Mouse (Mus musculus) kidney, embryonic 14.5 days (tissue): ENCODE results near the gene Sept7. TPM values are rescaled to one million over a fixed set of nuclear protein-coding genes. Genes with fewer than 3 reads are reported as not detected.
A peak's percentile ranks its signal among the peaks of the same experiment; 100 is the strongest.
"Not testable (repeated sequence)": the region's sequence is repeated elsewhere in the genome, so short reads cannot be mapped to it uniquely, and the experiment has no call there.

Experiments used
- ATAC-seq: fragments of 200-750 bp; cut with Nextera tagmentation; 2 replicates; pipeline ENCODE4 v1.8.0; 2017; ENCODE audit warnings: moderate number of reproducible peaks, mild to moderate bottlenecking, moderate TSS enrichment, moderate library complexity; ENCODE audit not compliant: low FRiP score, low TSS enrichment
- H3K27ac ChIP-seq: fragments of 300-500 bp; sonication (generic); 2 replicates; pipeline ENCODE4 v1.5.1; 2014; ENCODE audit warnings: low read depth, mild to moderate bottlenecking, low read length, moderate library complexity, mixed read lengths
- H3K27me3 ChIP-seq: fragments of 300-500 bp; sonication (generic); 2 replicates; pipeline ENCODE4 v1.6.1; 2014; ENCODE audit warnings: mild to moderate bottlenecking, low read length; ENCODE audit not compliant: control insufficient read depth, insufficient read depth
- H3K36me3 ChIP-seq: fragments of 300-500 bp; sonication (generic); 2 replicates; pipeline ENCODE4 v1.6.1; 2014; ENCODE audit warnings: low read length, mixed read lengths; ENCODE audit not compliant: control insufficient read depth, insufficient read depth
- H3K4me1 ChIP-seq: fragments of 300-500 bp; sonication (generic); 2 replicates; pipeline ENCODE4 v1.6.1; 2014; ENCODE audit warnings: low read length, mixed read lengths; ENCODE audit not compliant: control insufficient read depth, insufficient read depth
- H3K4me2 ChIP-seq: fragments of 300-500 bp; sonication (generic); replicated peaks from 2 replicates; pipeline ENCODE4 v1.6.1; 2014; ENCODE audit warnings: low read depth, mild to moderate bottlenecking, low read length
- H3K4me3 ChIP-seq: fragments of 300-500 bp; sonication (generic); 2 replicates; pipeline ENCODE4 v1.5.1; 2014; ENCODE audit warnings: mild to moderate bottlenecking, low read length
- H3K9ac ChIP-seq: fragments of 300-500 bp; sonication (generic); 2 replicates; pipeline ENCODE4 v1.6.1; 2014; ENCODE audit warnings: low read depth, mild to moderate bottlenecking, low read length, moderate library complexity
- H3K9me3 ChIP-seq: fragments of 300-500 bp; sonication (generic); 2 replicates; pipeline ENCODE4 v1.6.1; 2016; ENCODE audit warnings: low read length; ENCODE audit not compliant: control insufficient read depth
- WGBS: fragments of 180-500 bp; shearing (Covaris S2); extraction: QIAGEN DNeasy Blood & Tissue Kit; methylation state at CpG from one replicate; pipeline ENCODE4 v1.1.7; 2014; 5-methylcytosine and 5-hydroxymethylcytosine counted together
- polyA plus RNA-seq: library from polyadenylated mRNA; unstranded; fragments of >200 nt; fragmentation: Nextera tagmentation; extraction: Ambion mirVana; gene quantifications from 2 replicates; pipeline ENCODE4 v1.2.1, GENCODE M21; 2014

The Sept7 gene
- polyA plus RNA-seq, 1 experiment from 2014 or later = 318 TPM

DNA sequence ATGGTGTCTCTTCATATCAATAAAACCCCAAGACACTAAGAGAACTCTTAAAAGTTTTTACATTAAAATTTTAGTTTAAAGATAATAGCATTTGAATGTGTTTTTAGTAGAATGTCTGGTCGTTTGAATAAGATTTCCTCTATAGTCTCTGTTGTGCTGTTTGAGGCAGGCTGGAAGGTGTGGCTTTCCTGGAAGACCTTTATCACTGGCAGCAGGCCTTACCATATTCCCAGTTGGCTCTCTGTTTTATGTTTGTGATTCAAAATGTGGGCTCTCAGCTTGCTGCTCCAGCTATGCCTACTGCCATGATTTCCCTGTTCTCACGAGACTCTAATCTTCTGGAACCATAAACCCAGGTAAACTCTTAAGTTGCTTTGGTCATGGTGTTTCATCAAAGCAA, 15.3 kb downstream of the Sept7 start:
- H3K9me3 ChIP-seq = no peaks in the 10 kb centered on the region
- peaks cover 4% of the 10 kb centered on the region; the same call in 1 of the 2 replicates for H3K4me1 ChIP-seq
- H3K27me3 ChIP-seq = no peaks in the 10 kb centered on the region
- H3K4me2 ChIP-seq = no peak overlapping the region
- H3K9ac ChIP-seq = no peak overlapping the region
- no peak overlapping the region for H3K27ac ChIP-seq
- H3K36me3 ChIP-seq = peaks cover 25% of the 10 kb centered on the region
- H3K4me3 ChIP-seq = no peak overlapping the region
- 89% methylated on average over 2 of the region's 2 CpGs for WGBS
- no peak for ATAC-seq

DNA sequence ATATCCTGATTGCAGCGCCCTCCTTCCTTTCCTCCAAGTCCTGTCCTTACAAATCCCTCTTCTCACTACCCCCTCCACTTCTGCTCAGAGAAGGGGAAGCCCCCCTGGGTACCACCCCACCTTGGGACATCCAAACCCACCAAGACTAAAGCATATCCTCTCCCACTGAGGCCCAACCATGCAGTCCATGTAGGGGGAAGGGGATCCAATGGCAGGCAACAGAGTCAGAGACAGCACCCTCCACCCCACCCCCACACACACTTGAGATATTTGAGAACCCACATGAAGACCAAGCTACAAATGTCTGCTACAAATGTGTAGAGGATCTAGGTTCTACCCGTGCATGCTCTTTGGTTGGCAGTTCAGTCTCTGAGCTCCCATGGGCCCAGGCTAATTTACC, 19.7 kb downstream of the Sept7 start:
- H3K27ac ChIP-seq = no peak overlapping the region
- WGBS = 91% methylated on average over 2 of the region's 2 CpGs
- no peak overlapping the region for H3K9ac ChIP-seq
- no peaks in the 10 kb centered on the region for H3K4me1 ChIP-seq
- H3K4me2 ChIP-seq = no peak overlapping the region
- no peak for ATAC-seq
- H3K27me3 ChIP-seq = no peaks in the 10 kb centered on the region
- peaks cover 16% of the 10 kb centered on the region for H3K36me3 ChIP-seq
- H3K9me3 ChIP-seq = no peaks in the 10 kb centered on the region
- H3K4me3 ChIP-seq = no peak overlapping the region

GRCm38 (mm10) chr9:25289796-25290195, 37.6 kb downstream of the Sept7 start:
- no peak overlapping the region for H3K27ac ChIP-seq
- H3K9ac ChIP-seq = no peak overlapping the region
- WGBS = 83% methylated on average over 1 of the region's 1 CpGs
- no peaks in the 10 kb centered on the region for H3K4me1 ChIP-seq
- H3K9me3 ChIP-seq = no peaks in the 10 kb centered on the region
- H3K36me3 ChIP-seq = peaks cover 32% of the 10 kb centered on the region
- H3K27me3 ChIP-seq = no peaks in the 10 kb centered on the region
- no peak for ATAC-seq
- no peak overlapping the region for H3K4me3 ChIP-seq
- H3K4me2 ChIP-seq = no peak overlapping the region

- no peaks in the 10 kb centered on the region for H3K27me3 ChIP-seq
- 90% methylated on average over 1 of the region's 1 CpGs for WGBS
These were observed 57.4 kb downstream of the Sept7 start for GRCm38 (mm10) chr9:25309505-25310182.

DNA sequence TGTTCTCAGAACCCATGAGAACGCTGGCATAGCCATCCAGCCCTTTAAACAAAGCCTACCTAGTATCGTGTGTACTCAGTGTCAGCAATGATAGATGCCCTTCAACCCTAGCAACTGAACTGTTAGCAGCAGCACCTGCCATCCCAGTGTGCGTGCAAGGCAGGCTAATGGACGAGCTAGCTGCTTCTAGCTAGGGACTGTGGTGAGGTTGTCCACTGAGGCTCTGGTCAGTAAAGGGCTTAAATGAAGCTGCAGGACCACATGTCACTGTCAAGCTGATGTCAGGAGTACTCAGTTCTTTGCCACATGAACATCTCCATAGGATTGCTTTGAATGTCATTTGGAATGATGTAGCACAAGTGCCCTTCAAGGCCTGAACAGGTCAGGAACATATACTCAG, 62.1 kb downstream of the Sept7 start:
- WGBS = 73% methylated on average over 4 of the region's 4 CpGs
- Histone ChIP-seq H3K9me3 (no peaks in the 10 kb centered on the region), H3K4me2 (no peak overlapping the region), H3K27me3 (no peaks in the 10 kb centered on the region), H3K27ac (no peak overlapping the region), H3K4me1 (no peaks in the 10 kb centered on the region), H3K9ac (no peak overlapping the region), H3K36me3 (peaks cover 13% of the 10 kb centered on the region), H3K4me3 (no peak overlapping the region)
- ATAC-seq = no peak

More at GRCm38 (mm10) chr9:25309505-25310182, 57.4 kb downstream of the Sept7 start:
- H3K27ac ChIP-seq = no peak overlapping the region
- no peak overlapping the region for H3K9ac ChIP-seq
- H3K4me2 ChIP-seq = no peak overlapping the region
- ATAC-seq = peak; percentile 79; the same call in 1 of the 2 replicates
- H3K9me3 ChIP-seq = no peaks in the 10 kb centered on the region
- no peak overlapping the region for H3K4me3 ChIP-seq
- H3K4me1 ChIP-seq = no peaks in the 10 kb centered on the region
- H3K36me3 ChIP-seq = peaks cover 34% of the 10 kb centered on the region

GRCm38 (mm10) chr9:25317827-25318505, 65.7 kb downstream of the Sept7 start:
- Histone ChIP-seq H3K27ac (no peak overlapping the region), H3K4me1 (no peaks in the 10 kb centered on the region), H3K9me3 (no peaks in the 10 kb centered on the region), H3K4me2 (no peak overlapping the region), H3K9ac (no peak overlapping the region), H3K36me3 (no peaks in the 10 kb centered on the region; the same call in 1 of the 2 replicates), H3K4me3 (no peak overlapping the region), H3K27me3 (no peaks in the 10 kb centered on the region)
- peak; percentile 73; the same call in 1 of the 2 replicates for ATAC-seq
- WGBS = 73% methylated on average over 4 of the region's 4 CpGs

GRCm38 (mm10) chr9:25319676-25320075, 67.4 kb downstream of the Sept7 start:
- not testable (repeated sequence) for H3K9ac ChIP-seq, H3K4me2 ChIP-seq, H3K9me3 ChIP-seq, H3K27ac ChIP-seq, H3K4me3 ChIP-seq, H3K36me3 ChIP-seq, ATAC-seq, H3K4me1 ChIP-seq, H3K27me3 ChIP-seq
- 89% methylated on average over 6 of the region's 6 CpGs for WGBS

DNA sequence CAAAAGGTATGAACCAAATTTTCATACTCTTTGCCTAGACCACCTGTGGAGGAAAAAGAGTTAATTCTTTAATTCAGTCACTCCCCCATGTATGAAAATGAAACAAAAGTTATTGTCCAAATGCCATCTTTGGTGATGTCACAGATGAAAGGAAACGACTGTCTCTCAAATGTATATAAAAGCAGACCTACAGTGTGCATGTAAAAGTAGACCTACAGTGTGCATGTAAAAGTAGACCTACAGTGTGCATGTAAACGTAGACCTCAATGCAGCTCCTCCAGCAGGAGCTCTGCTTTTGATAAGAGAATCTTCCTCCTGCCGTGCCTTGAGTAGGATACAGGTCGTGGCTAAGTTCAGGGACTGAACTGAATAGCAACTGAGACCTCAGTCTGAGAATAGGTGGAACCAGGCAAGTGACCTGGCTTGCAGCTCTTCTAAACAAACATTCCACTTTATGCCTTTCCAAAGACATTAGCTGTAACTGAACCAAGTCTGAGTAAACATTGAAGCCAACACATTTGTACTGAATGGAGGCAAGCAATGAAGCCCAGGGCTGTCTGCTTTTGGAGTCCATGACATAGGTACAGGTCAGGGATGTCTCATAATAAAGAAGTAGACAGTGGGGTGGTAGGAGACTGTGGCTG, 75.6 kb downstream of the Sept7 start:
- H3K4me3 ChIP-seq = no peak overlapping the region
- 86% methylated on average over 4 of the region's 4 CpGs for WGBS
- no peaks in the 10 kb centered on the region for H3K27me3 ChIP-seq
- no peaks in the 10 kb centered on the region for H3K4me1 ChIP-seq
- ATAC-seq = no peak
- no peak overlapping the region for H3K4me2 ChIP-seq
- no peak overlapping the region for H3K9ac ChIP-seq
- no peak overlapping the region for H3K27ac ChIP-seq
- H3K36me3 ChIP-seq = no peaks in the 10 kb centered on the region
- H3K9me3 ChIP-seq = no peaks in the 10 kb centered on the region
